Mouse (Mus musculus): Measurements from ENCODE around the gene Lgals3bp. TPM values are rescaled to one million over a fixed set of nuclear protein-coding genes. Genes with fewer than 3 reads are reported as not detected.

Lgals3bp gene
- total RNA-seq, 2 experiments from 2014 or later = 11.0 to 11.9 TPM

DNA sequence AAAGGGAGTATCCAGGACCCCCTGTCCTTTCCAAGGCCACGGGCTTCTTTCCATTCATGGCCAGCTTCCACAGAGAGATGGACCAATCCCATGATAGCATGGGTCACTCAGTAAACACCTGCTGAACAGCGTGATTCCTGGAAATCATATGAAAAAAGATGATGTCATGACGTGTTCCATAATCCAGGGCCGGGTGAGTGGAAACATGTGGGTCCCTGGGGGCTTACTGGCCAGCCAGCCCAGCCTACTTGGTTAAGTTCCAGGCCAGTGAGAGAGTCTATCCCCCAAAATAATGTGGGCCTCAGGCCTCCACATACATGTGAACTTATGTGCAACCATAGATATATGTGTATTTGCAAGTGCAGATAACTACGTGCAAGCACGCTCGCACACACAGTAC is 30.0 kb downstream of the Lgals3bp start:
- intact Hi-C loops (cut with DNase I; ENCODE audit: low total_unique reads) = no loop called here
- DNase-seq = no peak

DNA sequence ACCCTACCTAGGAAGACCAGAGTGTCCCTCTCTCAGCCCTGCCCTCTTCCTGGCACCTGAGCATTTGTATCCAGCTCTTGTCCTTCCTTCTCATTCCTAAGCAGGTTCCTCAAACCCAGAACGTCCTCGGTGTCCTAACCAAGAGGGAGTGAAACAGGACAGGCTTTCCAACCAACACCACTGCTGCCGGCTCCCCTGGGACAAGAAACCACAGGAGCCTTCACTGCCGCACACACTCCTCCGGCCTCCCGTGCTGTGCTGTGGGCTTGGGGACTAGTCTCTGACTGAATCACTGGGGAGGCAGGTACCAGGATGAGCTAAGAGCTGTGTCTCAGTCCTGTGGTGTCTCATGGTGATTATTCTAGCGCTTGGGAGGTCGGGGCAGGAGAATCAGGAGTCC is 32.2 kb downstream of the Lgals3bp start:
- intact Hi-C loops (cut with DNase I; ENCODE audit: low total_unique reads) = no loop called here
- no peak for DNase-seq

DNA sequence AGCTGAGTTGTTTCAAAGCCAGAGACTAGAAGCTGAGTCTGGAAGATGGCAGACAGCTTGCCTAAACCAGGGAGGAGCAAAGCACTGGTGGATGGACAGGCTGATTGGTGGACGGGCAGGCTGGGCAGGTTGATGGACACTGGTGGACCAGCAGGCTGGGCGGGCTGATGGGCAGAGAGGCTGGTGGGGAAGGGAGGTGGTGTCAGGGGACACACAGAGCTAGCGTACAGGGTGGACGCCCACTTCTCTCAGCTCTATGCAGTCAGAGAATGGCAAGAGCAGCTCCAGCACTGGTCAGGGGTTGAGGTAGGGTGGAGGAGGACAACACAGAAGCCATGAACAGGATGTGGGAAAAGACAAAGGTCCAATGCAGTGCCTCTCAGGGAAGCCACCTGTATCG is 32.6 kb downstream of the Lgals3bp start:
- DNase-seq = no peak

GRCm38 (mm10) chr11:118368330-118368729 is 33.6 kb downstream of the Lgals3bp start:
- intact Hi-C loops (cut with DNase I; ENCODE audit: low total_unique reads) = no loop called here
- no peak for DNase-seq

More for the DNA sequence above, 32.6 kb downstream of the Lgals3bp start:
- intact Hi-C loops (cut with DNase I; ENCODE audit: low total_unique reads) = no loop called here

DNA sequence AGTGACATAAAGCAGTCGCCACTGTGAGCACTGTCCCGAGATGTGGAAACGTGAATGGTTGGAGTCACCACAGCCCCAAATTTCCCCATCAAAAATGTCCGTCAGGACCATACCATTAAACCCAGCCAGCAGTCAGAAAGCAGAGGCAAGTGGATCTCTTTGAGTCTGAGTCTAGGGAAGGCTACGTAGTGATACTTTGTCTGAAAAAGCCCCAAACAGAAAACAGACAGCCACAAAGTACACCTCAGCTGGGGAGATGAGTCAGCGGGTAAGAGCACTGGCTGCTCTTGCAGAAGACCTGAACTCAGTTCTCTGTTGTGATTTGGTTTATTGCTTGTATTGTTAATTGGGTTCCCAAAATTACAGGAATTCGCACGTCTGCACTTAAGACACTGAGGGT is 35.3 kb downstream of the Lgals3bp start:
- intact Hi-C loops (cut with DNase I; ENCODE audit: low total_unique reads) = no loop called here
- DNase-seq = no peak

- DNase-seq = no peak
- intact Hi-C loops (cut with DNase I; ENCODE audit: low total_unique reads) = no loop called here
Measured at GRCm38 (mm10) chr11:118366108-118366507, 35.8 kb downstream of the Lgals3bp start.

GRCm38 (mm10) chr11:118365171-118365570 is 36.7 kb downstream of the Lgals3bp start:
- intact Hi-C loops (cut with DNase I; ENCODE audit: low total_unique reads) = no loop called here

GRCm38 (mm10) chr11:118364021-118364420 is 37.9 kb downstream of the Lgals3bp start:
- intact Hi-C loops (cut with DNase I; ENCODE audit: low total_unique reads) = no loop called here
- no peak for DNase-seq

More at GRCm38 (mm10) chr11:118365171-118365570, 36.7 kb downstream of the Lgals3bp start:
- peak; percentile 85 for DNase-seq

DNA sequence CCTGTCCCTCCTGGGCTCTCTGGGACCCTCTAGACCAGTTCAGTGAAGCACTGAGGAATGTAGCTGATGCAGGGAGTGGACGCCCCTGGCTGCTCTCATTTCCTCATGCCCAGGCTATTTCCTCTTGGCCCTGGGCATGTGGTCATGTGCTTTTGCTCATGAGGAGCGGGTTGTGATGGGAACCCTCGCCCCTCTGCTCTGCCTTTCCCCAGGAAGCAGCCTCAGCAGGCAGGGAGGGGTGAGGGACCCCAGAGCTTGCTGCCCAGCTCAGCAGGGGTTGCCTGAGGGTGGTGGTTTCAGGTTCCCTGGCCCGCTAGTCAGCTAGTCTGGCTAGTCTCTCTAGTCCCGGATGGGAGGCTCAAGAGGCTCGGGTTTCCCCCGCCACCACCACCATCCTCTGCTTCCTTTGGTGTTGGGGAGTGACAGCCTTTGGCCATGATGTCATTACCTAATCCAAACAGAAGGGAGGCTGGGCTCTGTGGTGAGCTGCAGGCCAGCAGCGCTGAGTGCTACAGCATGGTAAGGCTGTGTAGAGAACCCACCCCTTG is 38.8 kb downstream of the Lgals3bp start:
- peak; percentile 77 for DNase-seq
- intact Hi-C loops (cut with DNase I; ENCODE audit: low total_unique reads) = no loop called here

- intact Hi-C loops (cut with DNase I; ENCODE audit: low total_unique reads) = no loop called here
- peak; percentile 48 for DNase-seq
Measured at GRCm38 (mm10) chr11:118362501-118362900, 39.4 kb downstream of the Lgals3bp start.

DNA sequence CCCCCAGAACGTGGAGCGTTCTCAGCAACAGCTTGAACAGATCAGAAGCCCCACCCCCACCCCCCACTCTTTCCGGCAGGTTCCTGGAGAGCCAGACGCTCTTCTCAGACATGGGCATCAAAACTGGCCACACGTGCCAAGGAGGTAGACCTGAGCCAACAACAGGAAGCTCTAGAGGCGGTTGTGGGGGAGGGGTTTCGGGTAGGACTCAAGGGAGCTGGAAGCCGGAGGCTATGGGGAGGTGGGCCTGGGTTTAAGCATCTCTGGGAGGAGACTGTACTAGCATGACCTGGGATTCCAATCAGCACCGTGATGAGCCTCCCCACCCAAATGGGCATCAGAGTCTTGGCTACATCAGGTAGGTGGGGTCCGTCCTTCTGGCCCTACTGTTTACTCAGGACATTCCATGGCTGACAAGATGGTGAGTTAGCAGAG is 41.0 kb downstream of the Lgals3bp start:
- intact Hi-C loops (cut with DNase I; ENCODE audit: low total_unique reads) = no loop called here
- DNase-seq = peak; percentile 26

DNA sequence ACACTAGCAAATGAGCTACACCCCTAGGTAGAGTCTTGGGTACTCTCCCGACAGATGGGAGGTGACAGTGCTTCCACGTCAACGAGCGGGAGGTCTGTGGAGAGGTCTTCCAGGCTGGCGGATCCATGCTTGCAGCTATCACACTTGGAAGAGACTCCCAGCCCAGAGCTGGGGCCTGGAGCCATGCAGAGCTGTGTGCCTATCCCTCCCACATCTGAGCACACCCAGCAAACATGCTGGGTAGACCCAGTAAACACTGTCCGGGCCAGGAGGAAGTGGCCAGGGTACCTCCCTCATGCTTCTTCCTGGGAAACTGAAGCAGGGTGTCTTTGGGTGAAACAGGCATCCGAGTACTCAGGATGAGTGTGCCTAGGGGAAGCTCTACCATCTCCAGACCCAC is 41.4 kb downstream of the Lgals3bp start:
- intact Hi-C loops (cut with DNase I; ENCODE audit: low total_unique reads) = no loop called here
- peak; percentile 12 for DNase-seq

GRCm38 (mm10) chr11:118355640-118356039 is 46.3 kb downstream of the Lgals3bp start, which contains the start of gene Timp2:
Gene Timp2, minus strand, starts transcription at chr11:118355740.
- DNase-seq = no peak
- intact Hi-C loops (cut with DNase I; ENCODE audit: low total_unique reads) = no loop called here

DNA sequence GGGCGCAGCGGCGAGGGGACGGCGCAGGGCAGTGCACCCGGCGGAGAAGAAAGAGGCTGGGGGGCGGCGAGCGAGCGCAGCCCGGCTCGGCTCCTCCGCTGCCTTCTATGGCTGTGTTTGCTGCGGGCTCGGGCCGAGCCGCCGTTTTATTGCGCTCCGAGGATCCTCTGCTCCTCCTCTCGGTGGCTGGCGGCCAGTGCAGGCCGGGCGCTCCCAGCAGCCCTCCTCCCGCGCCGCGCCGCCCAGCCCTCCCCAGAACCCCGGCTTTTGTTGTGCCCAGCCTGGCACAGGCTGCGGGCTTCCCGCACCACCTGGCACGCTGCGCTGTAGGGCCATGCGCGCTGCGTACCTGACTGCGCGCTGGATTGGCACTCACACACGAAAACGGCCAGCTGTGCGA is 46.7 kb downstream of the Lgals3bp start:
- intact Hi-C loops (cut with DNase I; ENCODE audit: low total_unique reads) = no loop called here
- DNase-seq = peak; percentile 94

- DNase-seq = peak; percentile 57
- intact Hi-C loops (cut with DNase I; ENCODE audit: low total_unique reads) = no loop called here
Measured at GRCm38 (mm10) chr11:118354636-118355191, 47.2 kb downstream of the Lgals3bp start.

GRCm38 (mm10) chr11:118349494-118349893 is 52.4 kb downstream of the Lgals3bp start:
- intact Hi-C loops (cut with DNase I; ENCODE audit: low total_unique reads) = no loop called here
- no peak for DNase-seq

DNA sequence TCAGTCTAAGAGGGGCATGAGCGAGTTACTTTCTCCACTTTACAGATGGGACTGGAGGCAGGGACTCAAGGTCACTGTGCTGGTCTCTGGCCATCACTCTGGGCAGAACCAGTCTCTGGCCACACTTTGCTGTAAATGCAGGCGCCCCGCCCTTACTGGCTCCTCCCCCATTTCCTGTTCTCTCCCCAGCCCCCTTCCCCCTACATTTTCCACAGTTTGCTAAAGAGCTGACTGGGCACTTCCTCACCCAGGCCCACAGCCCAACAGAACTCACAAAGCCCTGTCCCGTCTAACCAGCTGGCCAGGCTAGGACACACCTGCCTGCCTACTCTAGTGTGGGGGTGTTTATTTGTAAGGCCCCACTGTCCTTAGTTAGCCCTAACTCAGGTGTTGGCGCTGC is 53.0 kb downstream of the Lgals3bp start:
- intact Hi-C loops (cut with DNase I; ENCODE audit: low total_unique reads) = no loop called here
- peak; percentile 70 for DNase-seq

GRCm38 (mm10) chr11:118348419-118348818 is 53.5 kb downstream of the Lgals3bp start:
- intact Hi-C loops (cut with DNase I; ENCODE audit: low total_unique reads) = no loop called here
- no peak for DNase-seq

DNA sequence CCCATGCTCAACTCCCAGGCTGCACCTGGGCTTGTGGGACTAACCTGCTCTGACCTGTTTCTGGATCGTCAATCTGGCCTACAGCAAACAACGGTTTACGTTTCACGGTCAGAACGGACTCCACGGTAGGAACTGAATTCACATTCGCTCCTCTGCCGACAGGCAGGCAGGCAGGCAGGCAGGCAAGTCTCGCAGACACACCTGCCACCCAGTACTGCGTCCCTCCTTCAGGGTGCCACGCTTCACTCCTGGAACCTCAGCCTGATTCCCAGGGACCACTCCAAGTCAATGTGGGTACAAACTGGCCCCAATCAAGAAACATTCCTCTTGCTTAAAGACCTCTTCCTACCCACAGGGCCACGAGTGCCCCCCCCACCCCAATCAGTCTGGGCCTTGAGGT is 54.0 kb downstream of the Lgals3bp start:
- no peak for DNase-seq
- intact Hi-C loops (cut with DNase I; ENCODE audit: low total_unique reads) = no loop called here

DNA sequence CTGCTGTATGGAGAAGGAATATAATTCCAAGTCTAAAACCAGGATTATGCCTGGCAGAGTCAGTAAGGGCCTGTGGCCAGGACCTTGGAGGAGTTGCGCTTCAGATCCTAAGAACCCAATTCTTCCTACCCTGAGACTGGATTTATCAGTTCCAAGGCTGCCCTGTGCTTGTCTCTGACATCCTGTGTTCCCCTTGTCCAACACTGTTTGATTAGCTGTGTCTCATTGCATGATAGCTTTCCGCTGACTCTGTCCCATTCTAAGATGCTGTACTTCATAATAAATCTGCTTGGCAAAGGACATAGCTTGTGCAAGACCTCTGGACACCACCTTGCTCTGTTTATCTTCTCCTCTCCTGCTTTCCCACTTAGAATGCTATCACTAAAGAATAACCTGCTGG is 54.5 kb downstream of the Lgals3bp start:
- intact Hi-C loops (cut with DNase I; ENCODE audit: low total_unique reads) = no loop called here
- DNase-seq = no peak

GRCm38 (mm10) chr11:118346395-118347096 is 55.3 kb downstream of the Lgals3bp start:
- no peak for DNase-seq
- intact Hi-C loops (cut with DNase I; ENCODE audit: low total_unique reads) = no loop called here
